ENCODE assay signal across 8 mouse cellular contexts in the genomic region with DNA sequence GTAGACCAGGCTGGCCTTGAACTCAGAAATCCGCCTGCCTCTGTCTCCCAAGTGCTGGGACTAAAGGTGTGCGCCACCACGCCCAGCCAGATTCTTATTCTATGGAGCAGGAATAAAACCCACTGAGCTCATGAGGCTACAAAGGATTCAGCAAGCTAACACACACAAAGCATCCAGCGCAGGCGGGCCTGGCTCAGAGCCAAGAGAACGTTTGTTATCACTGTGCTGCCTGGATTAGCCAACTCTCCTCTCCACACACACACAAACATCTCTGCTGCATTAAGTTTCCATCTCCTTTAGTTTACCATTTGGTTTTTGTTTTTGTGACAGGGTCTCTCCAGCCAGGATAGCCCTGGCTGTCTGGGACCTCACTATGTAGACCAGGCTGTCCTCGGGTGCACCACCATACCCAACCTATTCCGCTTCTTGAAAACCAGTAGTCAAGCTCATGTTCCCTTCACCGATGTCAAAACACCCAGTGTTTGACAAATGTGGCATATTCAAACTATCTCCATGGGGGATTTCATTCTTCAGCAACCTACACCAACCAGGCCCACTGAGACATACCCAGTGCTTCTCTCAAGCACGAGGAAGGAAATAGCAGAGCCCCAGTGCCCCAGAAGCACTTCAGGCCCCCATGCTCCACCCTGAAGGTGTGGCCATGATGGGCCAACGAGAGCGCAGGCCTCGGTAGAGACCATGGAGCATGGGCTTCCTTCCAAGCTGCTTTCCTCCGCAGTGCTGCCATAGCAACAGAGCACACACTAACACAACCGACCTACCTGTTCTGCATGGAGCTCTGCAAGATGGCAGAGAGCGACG. TPM values are rescaled to one million over a fixed set of nuclear protein-coding genes. Genes with fewer than 3 reads are reported as not detected.
DNase-seq lines count a peak whose midpoint lies in the region; ATAC-seq lines count a peak whose summit lies in the region.

No protein-coding gene starts in this region.

- no peaks in the 10 kb centered on the region for H3K4me1 ChIP-seq in midbrain, embryonic 14.5 days (ENCODE audit: control insufficient read depth, insufficient read depth, low read length)
- no peaks in the 10 kb centered on the region for H3K4me1 ChIP-seq in midbrain, embryonic 11.5 days (ENCODE audit: control insufficient read depth, insufficient read depth, low read length)
- H3K4me1 ChIP-seq in lung, embryonic 15.5 days = peaks cover 26% of the 10 kb centered on the region

- WGBS in midbrain, embryonic 14.5 days = 70% methylated on average over 17 of the region's 17 CpGs
- WGBS in midbrain, embryonic 11.5 days = 88% methylated on average over 17 of the region's 17 CpGs
- 37% methylated on average over 17 of the region's 17 CpGs for WGBS in lung, embryonic 15.5 days

- no peaks in the 10 kb centered on the region for H3K9me3 ChIP-seq in midbrain, embryonic 14.5 days (ENCODE audit: control insufficient read depth, low read length)
- no peaks in the 10 kb centered on the region for H3K9me3 ChIP-seq in midbrain, embryonic 11.5 days (ENCODE audit: control insufficient read depth, low read length)
- no peaks in the 10 kb centered on the region for H3K9me3 ChIP-seq in lung, embryonic 15.5 days

- peaks cover 91% of the 10 kb centered on the region for H3K36me3 ChIP-seq in midbrain, embryonic 14.5 days (ENCODE audit: control insufficient read depth, insufficient read depth, low read length)
- peaks cover 43% of the 10 kb centered on the region for H3K36me3 ChIP-seq in midbrain, embryonic 11.5 days (ENCODE audit: control insufficient read depth, insufficient read depth, low read length)
- H3K36me3 ChIP-seq in lung, embryonic 15.5 days = peaks cover 90% of the 10 kb centered on the region

- intact Hi-C loops in heart, postnatal 25 days (cut with DNase I) = no loop called here

- no peaks in the 10 kb centered on the region for H3K27me3 ChIP-seq in midbrain, embryonic 14.5 days (ENCODE audit: control insufficient read depth, insufficient read depth, low read length)
- H3K27me3 ChIP-seq in midbrain, embryonic 11.5 days (ENCODE audit: control insufficient read depth, insufficient read depth, low read length) = no peaks in the 10 kb centered on the region
- H3K27me3 ChIP-seq in lung, embryonic 15.5 days = no peaks in the 10 kb centered on the region

- no peak for ATAC-seq in midbrain, embryonic 14.5 days (ENCODE audit: low FRiP score, low TSS enrichment)
- ATAC-seq in midbrain, embryonic 11.5 days (ENCODE audit: low FRiP score) = no peak
- peak; percentile 68 for ATAC-seq in erythroblast, adult 5-6 weeks (replicated peaks; ENCODE audit: low FRiP score, poor library complexity, severe bottlenecking)
- ATAC-seq in lung, embryonic 15.5 days (ENCODE audit: borderline replicate concordance, extremely low read depth, low FRiP score, low TSS enrichment) = peak; percentile 71

- H3K4me2 ChIP-seq in midbrain, embryonic 14.5 days (ENCODE audit: low read length) = no peak overlapping the region
- H3K4me2 ChIP-seq in midbrain, embryonic 11.5 days = no peak overlapping the region
- H3K4me2 ChIP-seq in lung, embryonic 15.5 days = no peak overlapping the region

- no peak overlapping the region for H3K9ac ChIP-seq in midbrain, embryonic 14.5 days (replicated peaks; ENCODE audit: low read length)
- no peak overlapping the region for H3K9ac ChIP-seq in midbrain, embryonic 11.5 days (ENCODE audit: low read length)
- no peak overlapping the region for H3K9ac ChIP-seq in lung, embryonic 15.5 days

- peak; percentile 85 for DNase-seq in midbrain, embryonic 14.5 days
- no peak for DNase-seq in midbrain, embryonic 11.5 days (ENCODE audit: low spot score, missing footprints)
- peak; percentile 44 for DNase-seq in heart, postnatal 25 days (ENCODE audit: low spot score)
- peak; percentile 71 for DNase-seq in layer of hippocampus, adult 9-10 months (ENCODE audit: low spot score)
- peak; percentile 81 to 82 for DNase-seq in right cerebral cortex, postnatal 36 days (ENCODE audit: low spot score in 2 of 2)
- no peak for DNase-seq in embryo, embryonic 10 days (ENCODE audit: low spot score)

- H3K27ac ChIP-seq in midbrain, embryonic 14.5 days (replicated peaks; ENCODE audit: low read depth, low read length) = peak overlapping the region; percentile 28
- H3K27ac ChIP-seq in midbrain, embryonic 11.5 days (ENCODE audit: low read depth, low read length) = no peak overlapping the region
- H3K27ac ChIP-seq in lung, embryonic 15.5 days = peak overlapping the region; percentile 58

- no peak overlapping the region for H3K4me3 ChIP-seq in midbrain, embryonic 14.5 days (replicated peaks; ENCODE audit: low read depth, low read length)
- H3K4me3 ChIP-seq in midbrain, embryonic 11.5 days (ENCODE audit: low read depth, low read length) = no peak overlapping the region
- no peak overlapping the region for H3K4me3 ChIP-seq in lung, embryonic 15.5 days

RNA-seq across cellular contexts. Expression of a gene that starts 19.6 kb away (rescaled TPM):
- 46.0 and 51.7 TPM in 2 replicates for polyA plus RNA-seq in midbrain, embryonic 14.5 days (2014; fragmentation: Nextera tagmentation; extraction: Ambion mirVana)
- polyA plus RNA-seq in midbrain, embryonic 11.5 days (2014; fragmentation: Nextera tagmentation; extraction: Ambion mirVana) = 18.5 and 18.6 TPM in 2 replicates
- 10.9 and 24.0 TPM in 2 replicates for total RNA-seq in erythroblast, adult 5-6 weeks (2015; ENCODE audit: low replicate concordance)
- total RNA-seq in erythroblast, adult 5-6 weeks (2017; ENCODE audit: low replicate concordance) = 12.8 and 21.6 TPM in 2 replicates
- 10 to 100 TPM; 11.0 to 11.4 TPM for total RNA-seq in heart, postnatal 25 days (2021)
- polyA plus RNA-seq in lung, embryonic 15.5 days (2015; fragmentation: Nextera tagmentation; extraction: Ambion mirVana) = 35.0 and 36.4 TPM in 2 replicates

RNA-seq across cellular contexts. Expression of a gene that starts 22.4 kb away (rescaled TPM):
- 445 and 535 TPM in 2 replicates for polyA plus RNA-seq in midbrain, embryonic 14.5 days (2014; fragmentation: Nextera tagmentation; extraction: Ambion mirVana)
- 497 and 528 TPM in 2 replicates for polyA plus RNA-seq in midbrain, embryonic 11.5 days (2014; fragmentation: Nextera tagmentation; extraction: Ambion mirVana)
- total RNA-seq in erythroblast, adult 5-6 weeks (2015; ENCODE audit: low replicate concordance) = 76.7 and 89.7 TPM in 2 replicates
- total RNA-seq in erythroblast, adult 5-6 weeks (2017; ENCODE audit: low replicate concordance) = 116 and 153 TPM in 2 replicates
- total RNA-seq in heart, postnatal 25 days (2021) = 100 to 1,000 TPM; 161 to 165 TPM
- 431 and 432 TPM in 2 replicates for polyA plus RNA-seq in lung, embryonic 15.5 days (2015; fragmentation: Nextera tagmentation; extraction: Ambion mirVana)

RNA-seq across cellular contexts. Expression of a gene that starts 51.1 kb away (rescaled TPM):
- 41.2 and 62.7 TPM in 2 replicates for polyA plus RNA-seq in midbrain, embryonic 14.5 days (2014; fragmentation: Nextera tagmentation; extraction: Ambion mirVana)
- polyA plus RNA-seq in midbrain, embryonic 11.5 days (2014; fragmentation: Nextera tagmentation; extraction: Ambion mirVana) = 54.9 and 65.9 TPM in 2 replicates
- total RNA-seq in erythroblast, adult 5-6 weeks (2015; ENCODE audit: low replicate concordance) = 5.9 and 8.5 TPM in 2 replicates
- total RNA-seq in erythroblast, adult 5-6 weeks (2017; ENCODE audit: low replicate concordance) = 4.8 and 6.3 TPM in 2 replicates
- total RNA-seq in heart, postnatal 25 days (2021) = 10 to 100 TPM; 24.0 to 28.2 TPM
- polyA plus RNA-seq in lung, embryonic 15.5 days (2015; fragmentation: Nextera tagmentation; extraction: Ambion mirVana) = 30.9 and 31.9 TPM in 2 replicates

Comparison
In these comparisons a context has a peak if more than half of its experiments do, and no peak if none do; other contexts are left out.
1. DNase-seq: peak in midbrain, embryonic 14.5 days (single experiment), heart, postnatal 25 days (single experiment), layer of hippocampus, adult 9-10 months (single experiment) and right cerebral cortex, postnatal 36 days (2 of 2); none in midbrain, embryonic 11.5 days (single experiment) and embryo, embryonic 10 days (single experiment).
2. ATAC-seq: peak in erythroblast, adult 5-6 weeks (single experiment) and lung, embryonic 15.5 days (single experiment); none in midbrain, embryonic 14.5 days (single experiment) and midbrain, embryonic 11.5 days (single experiment).